Mouse (Mus musculus): Measurements from ENCODE around the gene Ccdc136.

DNA sequence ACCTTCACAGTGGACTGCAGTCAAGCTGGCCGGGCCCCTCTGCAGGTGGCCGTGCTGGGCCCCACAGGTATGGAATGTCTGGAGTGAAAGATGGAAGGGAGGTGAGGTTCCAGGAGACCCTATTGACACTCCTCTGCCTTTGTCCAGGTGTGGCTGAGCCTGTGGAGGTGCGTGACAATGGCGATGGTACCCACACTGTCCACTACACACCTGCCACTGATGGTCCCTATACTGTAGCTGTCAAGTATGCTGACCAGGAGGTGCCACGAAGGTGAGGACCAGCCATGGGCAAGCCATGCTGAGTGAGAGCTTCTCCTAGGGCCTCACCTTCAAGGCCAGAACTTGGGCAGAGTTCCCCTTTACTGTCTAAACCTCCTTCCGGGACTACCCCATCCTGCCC is 54.6 kb downstream of the Ccdc136 start:
- TF ChIP-seq CTCF (IDR thresholded peaks at IDR 0.05): no peak
- no peak for TF ChIP-seq POLR2A (IDR thresholded peaks at IDR 0.05; ENCODE audit: insufficient read depth, low read depth, low read length)
- TF ChIP-seq EP300 (IDR thresholded peaks at IDR 0.05; ENCODE audit: insufficient read depth, low read depth, low read length): no peak
